Mouse (Mus musculus) CH12.LX (cell line): ENCODE results near the gene Gramd2. TPM values are rescaled to one million over a fixed set of nuclear protein-coding genes. Genes with fewer than 3 reads are reported as not detected.

Experiments
- DNase-seq: peaks from one replicate; pipeline ENCODE4 v3.0.0-alpha.2; 2013; ENCODE audit errors: extremely low read depth
- H3K27ac ChIP-seq: 2 replicates; pipeline ENCODE4 v1.5.1; 2012; ENCODE audit warnings: low read depth, mild to moderate bottlenecking, control low read depth, moderate library complexity; ENCODE audit not compliant: insufficient read depth
- H3K27me3 ChIP-seq: replicated peaks from 2 replicates; pipeline ENCODE3; 2012; ENCODE audit warnings: inconsistent platforms
- H3K36me3 ChIP-seq, 2 experiments: replicated peaks in 1 of 2; 2 replicates each; pipeline versions ENCODE3 to v1.6.1; 2012; ENCODE audit warnings: inconsistent platforms in 1 of 2, low read length in 1 of 2, mild to moderate bottlenecking in 1 of 2, mixed read lengths in 1 of 2, moderate library complexity in 1 of 2; ENCODE audit not compliant: control insufficient read depth in 1 of 2, insufficient read depth in 1 of 2
- H3K4me1 ChIP-seq, 2 experiments: 2 replicates each; pipeline ENCODE4 v1.6.1; 2012; ENCODE audit warnings: inconsistent platforms in 1 of 2, moderate library complexity in 1 of 2; ENCODE audit not compliant: insufficient read depth in 2 of 2, control insufficient read depth in 1 of 2
- H3K4me2 ChIP-seq: 2 replicates; pipeline ENCODE4 v1.6.1; 2012; ENCODE audit warnings: low read depth, mild to moderate bottlenecking, control low read depth; ENCODE audit not compliant: poor library complexity, insufficient read depth, severe bottlenecking
- H3K4me3 ChIP-seq, 3 experiments: fragments of 150-350 bp in 1 of 3; sonication (generic) in 1 of 3; replicated peaks in 1 of 3; 2 replicates each; pipeline versions ENCODE3 to v1.5.1; 2011 to 2012; ENCODE audit warnings: low read depth in 2 of 3, low read length in 2 of 3, mild to moderate bottlenecking in 2 of 3, moderate library complexity in 2 of 3, control low read depth in 1 of 3, improper control_type of control experiment in 1 of 3, inconsistent platforms in 1 of 3, mixed read lengths in 1 of 3; ENCODE audit not compliant: poor library complexity in 1 of 3
- H3K79me2 ChIP-seq: replicated peaks from 2 replicates; pipeline ENCODE4 v1.6.1; 2012; ENCODE audit warnings: mild to moderate bottlenecking, moderate library complexity; ENCODE audit not compliant: control insufficient read depth, poor library complexity, insufficient read depth, severe bottlenecking; ENCODE audit errors: extremely low read depth
- H3K9ac ChIP-seq: 2 replicates; pipeline ENCODE4 v1.6.1; 2012; ENCODE audit warnings: low read depth, mild to moderate bottlenecking, control low read depth, moderate library complexity; ENCODE audit not compliant: insufficient read depth
- H3K9me3 ChIP-seq: replicated peaks from 2 replicates; pipeline ENCODE3; 2012; ENCODE audit warnings: low read length, inconsistent platforms, mixed read lengths
- CHD2 ChIP-seq: IDR thresholded peaks from 2 replicates; pipeline ENCODE4 v1.6.1; 2011; ENCODE audit warnings: low read length, improper control_type of control experiment
- ELF1 ChIP-seq: IDR thresholded peaks from 2 replicates; pipeline ENCODE4 v1.6.1; 2014; ENCODE audit warnings: low read depth, mild to moderate bottlenecking, inconsistent platforms, low read length, improper control_type of control experiment
- EP300 ChIP-seq: IDR thresholded peaks from 2 replicates; pipeline ENCODE4 v1.6.1; 2011; ENCODE audit warnings: low read length, improper control_type of control experiment
- GABPA ChIP-seq: IDR thresholded peaks from 2 replicates; pipeline ENCODE4 v1.6.1; 2012; ENCODE audit warnings: low read depth, low read length, improper control_type of control experiment, inconsistent platforms; ENCODE audit not compliant: insufficient replicate concordance
- JUN ChIP-seq: IDR thresholded peaks from 2 replicates; pipeline ENCODE4 v1.6.1; 2011; ENCODE audit warnings: low read depth, mild to moderate bottlenecking, low read length, improper control_type of control experiment, moderate library complexity; ENCODE audit not compliant: insufficient read depth
- MAFK ChIP-seq: IDR thresholded peaks from 2 replicates; pipeline ENCODE4 v1.6.1; 2011; ENCODE audit warnings: low read length, improper control_type of control experiment; ENCODE audit not compliant: insufficient replicate concordance
- MAX ChIP-seq: IDR thresholded peaks from 2 replicates; pipeline ENCODE4 v1.6.1; 2011; ENCODE audit warnings: low read length, improper control_type of control experiment
- MXI1 ChIP-seq: IDR thresholded peaks from 2 replicates; pipeline ENCODE4 v1.6.1; 2011; ENCODE audit warnings: mild to moderate bottlenecking, low read depth, low read length, improper control_type of control experiment
- NELFE ChIP-seq: IDR thresholded peaks from 2 replicates; pipeline ENCODE4 v1.6.1; 2011; ENCODE audit warnings: low read depth, low read length, improper control_type of control experiment
- PAX5 ChIP-seq: IDR thresholded peaks from 2 replicates; pipeline ENCODE4 v1.6.1; 2012; ENCODE audit warnings: low read length, inconsistent platforms, mixed read lengths
- POLR2AphosphoS2 ChIP-seq: IDR thresholded peaks from 2 replicates; pipeline ENCODE4 v1.6.1; 2011; ENCODE audit warnings: low read depth, low read length, improper control_type of control experiment
- RAD21 ChIP-seq: IDR thresholded peaks from 2 replicates; pipeline ENCODE4 v1.6.1; 2011; ENCODE audit warnings: low read depth, mild to moderate bottlenecking, low read length, improper control_type of control experiment, moderate library complexity
- RCOR1 ChIP-seq: conservative IDR thresholded peaks from 2 replicates; pipeline ENCODE4 v1.6.1; 2012; ENCODE audit warnings: low read depth, mild to moderate bottlenecking, inconsistent platforms, low read length, improper control_type of control experiment
- TBP ChIP-seq: conservative IDR thresholded peaks from 2 replicates; pipeline ENCODE4 v1.6.1; 2011; ENCODE audit warnings: low read depth, low read length, improper control_type of control experiment
- TCF12 ChIP-seq: IDR thresholded peaks from 2 replicates; pipeline ENCODE4 v1.6.1; 2014; ENCODE audit warnings: low read depth, mild to moderate bottlenecking, inconsistent platforms, low read length, improper control_type of control experiment
- USF1 ChIP-seq: IDR thresholded peaks from 2 replicates; pipeline ENCODE4 v1.6.1; 2014; ENCODE audit warnings: low read depth, mild to moderate bottlenecking, inconsistent platforms, low read length, improper control_type of control experiment
- ZKSCAN1 ChIP-seq: IDR thresholded peaks from 2 replicates; pipeline ENCODE4 v1.6.1; 2012; ENCODE audit warnings: low read depth, inconsistent platforms, low read length, improper control_type of control experiment, borderline replicate concordance
- ZNF384 ChIP-seq: IDR thresholded peaks from 2 replicates; pipeline ENCODE4 v1.6.1; 2012; ENCODE audit warnings: low read depth, low read length, improper control_type of control experiment, inconsistent platforms
- dilution Hi-C: fragments of 300-500 bp; cut with MboI; formaldehyde crosslinking; loops from 2 replicates; pipeline ENCODE4 v1.14.3; 2020; ENCODE audit warnings: low sequenced_read_pairs; ENCODE audit not compliant: extremely low pct_unique_long_range_greater_than_20kb, extremely low pct_ligation_motif_present
- in situ Hi-C: fragments of 300-500 bp; cut with MboI; formaldehyde crosslinking; loops from 3 replicates; pipeline ENCODE4 v1.14.3; 2019; ENCODE audit warnings: low sequenced_read_pairs, low pct_ligation_motif_present, low pct_unique_long_range_greater_than_20kb, mixed read lengths
- polyA plus RNA-seq: library from polyadenylated mRNA; unstranded; fragments of >175 nt; gene quantifications from 2 replicates; pipeline ENCODE4 v1.2.1, GENCODE M21; 2012; ENCODE audit warnings: low read depth; ENCODE audit not compliant: insufficient read length
- total RNA-seq, 2 experiments: library from RNA; depleted of rRNA; stranded (reverse); fragments of 300-350 nt in 1 of 2; fragments of >200 nt in 1 of 2; gene quantifications; 2 replicates each; pipeline ENCODE4 v1.2.3; 2012 to 2014

Gene Gramd2
- total and polyA plus RNA-seq, 3 experiments: 0.61 TPM; not detected in 2

DNA sequence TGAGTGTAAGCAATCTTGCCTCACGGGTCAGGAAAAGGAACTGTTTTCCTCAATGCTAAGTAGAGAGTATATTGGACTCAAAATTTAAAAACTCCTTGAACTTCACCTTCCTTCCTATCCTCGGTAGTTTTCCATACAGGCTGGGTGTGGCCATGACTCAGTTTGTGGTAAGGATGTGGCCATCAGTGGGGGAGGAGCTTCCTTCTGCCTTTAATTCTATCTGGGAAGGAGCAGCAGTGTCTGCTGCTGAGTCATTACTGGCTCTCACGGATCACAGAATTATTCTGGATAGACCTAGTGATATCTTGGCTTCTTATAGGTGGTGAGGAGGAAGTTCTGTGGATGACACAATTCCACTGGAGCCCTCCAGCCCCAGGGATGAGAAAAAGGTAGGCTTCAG lies 26.6 kb upstream of the Gramd2 start:
- no peak overlapping the region for H3K9ac ChIP-seq
- dilution Hi-C loops: no loop called here
- H3K4me3 ChIP-seq: no peak overlapping the region
- H3K27me3 ChIP-seq: no peaks in the 10 kb centered on the region
- H3K36me3 ChIP-seq: peaks cover 9 to 22% of the 10 kb centered on the region in 2 experiments
- H3K79me2 ChIP-seq: peaks cover 18% of the 10 kb centered on the region
- no peak overlapping the region for H3K27ac ChIP-seq
- no peak for TF ChIP-seq RAD21
- TF ChIP-seq RCOR1: no peak
- TF ChIP-seq MXI1: no peak
- DNase-seq: no peak
- no peak overlapping the region for H3K4me2 ChIP-seq
- in situ Hi-C loops: no loop called here
- peaks cover 0 to 19% of the 10 kb centered on the region in 2 experiments; a peak in 2 of 4 replicates for H3K4me1 ChIP-seq
- no peaks in the 10 kb centered on the region for H3K9me3 ChIP-seq

GRCm38 (mm10) chr9:59654450-59654983 lies 25.4 kb upstream of the Gramd2 start:
- no peaks in the 10 kb centered on the region for H3K9me3 ChIP-seq
- peaks cover 3 to 16% of the 10 kb centered on the region in 2 experiments for H3K36me3 ChIP-seq
- in situ Hi-C loops: no loop called here
- TF ChIP-seq MAX: no peak
- TF ChIP-seq MXI1: no peak
- TF ChIP-seq RCOR1: no peak
- no peak for TF ChIP-seq POLR2AphosphoS2
- no peak for TF ChIP-seq TBP
- TF ChIP-seq TCF12: no peak
- no peak for TF ChIP-seq ZKSCAN1
- no peak for TF ChIP-seq NELFE
- TF ChIP-seq CHD2: no peak
- no peak for TF ChIP-seq ELF1
- no peak for TF ChIP-seq RAD21
- no peak for TF ChIP-seq PAX5
- TF ChIP-seq GABPA: no peak
- no peak for TF ChIP-seq EP300
- no peak for TF ChIP-seq MAFK
- no peak for TF ChIP-seq ZNF384
- TF ChIP-seq JUN: no peak
- no peak for TF ChIP-seq USF1
- TF ChIP-seq, all 38 proteins: peak for 0
- dilution Hi-C loops: no loop called here
- H3K4me1 ChIP-seq: peaks cover 0 to 20% of the 10 kb centered on the region in 2 experiments; a peak in 2 of 4 replicates
- no peak overlapping the region for H3K4me3 ChIP-seq
- no peak overlapping the region for H3K27ac ChIP-seq
- H3K27me3 ChIP-seq: no peaks in the 10 kb centered on the region
- no peak for DNase-seq
- H3K4me2 ChIP-seq: no peak overlapping the region
- no peak overlapping the region for H3K9ac ChIP-seq
- peaks cover 27% of the 10 kb centered on the region for H3K79me2 ChIP-seq
